Mouse (Mus musculus) MEL (cell line): Measurements from ENCODE around the gene Samhd1.

Experiments
- CHD1 ChIP-seq: IDR thresholded peaks from 2 replicates; pipeline ENCODE4 v1.6.1; 2012; ENCODE audit warnings: low read depth, mild to moderate bottlenecking, inconsistent platforms, low read length, improper control_type of control experiment
- CTCF ChIP-seq, 3 experiments: IDR thresholded peaks in 2 of 3; conservative IDR thresholded peaks in 1 of 3; 2 replicates each; pipeline ENCODE4 v1.5.1; 2011 to 2012; ENCODE audit warnings: low read length in 3 of 3, low read depth in 2 of 3, mild to moderate bottlenecking in 2 of 3, improper control_type of control experiment in 1 of 3, inconsistent platforms in 1 of 3, mixed read lengths in 1 of 3, moderate library complexity in 1 of 3; ENCODE audit not compliant: control insufficient read depth in 1 of 3, insufficient read depth in 1 of 3, poor library complexity in 1 of 3, severe bottlenecking in 1 of 3
- ELF1 ChIP-seq: IDR thresholded peaks from 2 replicates; pipeline ENCODE4 v1.6.1; 2014; ENCODE audit warnings: low read depth, mild to moderate bottlenecking, inconsistent platforms, low read length, improper control_type of control experiment, moderate library complexity
- EP300 ChIP-seq, 2 experiments: IDR thresholded peaks; 2 replicates each; pipeline ENCODE4 v1.6.1; 2011; ENCODE audit warnings: improper control_type of control experiment in 2 of 2, low read length in 2 of 2, low read depth in 1 of 2, mild to moderate bottlenecking in 1 of 2
- RAD21 ChIP-seq: IDR thresholded peaks from 2 replicates; pipeline ENCODE4 v1.6.1; 2011; ENCODE audit warnings: mild to moderate bottlenecking, low read depth, low read length, improper control_type of control experiment
- USF2 ChIP-seq, 2 experiments: IDR thresholded peaks; 2 replicates each; pipeline ENCODE4 v1.6.1; 2011 to 2012; ENCODE audit warnings: improper control_type of control experiment in 2 of 2, low read length in 2 of 2, borderline replicate concordance in 1 of 2, inconsistent platforms in 1 of 2, low read depth in 1 of 2, mild to moderate bottlenecking in 1 of 2; ENCODE audit not compliant: insufficient read depth in 1 of 2

DNA sequence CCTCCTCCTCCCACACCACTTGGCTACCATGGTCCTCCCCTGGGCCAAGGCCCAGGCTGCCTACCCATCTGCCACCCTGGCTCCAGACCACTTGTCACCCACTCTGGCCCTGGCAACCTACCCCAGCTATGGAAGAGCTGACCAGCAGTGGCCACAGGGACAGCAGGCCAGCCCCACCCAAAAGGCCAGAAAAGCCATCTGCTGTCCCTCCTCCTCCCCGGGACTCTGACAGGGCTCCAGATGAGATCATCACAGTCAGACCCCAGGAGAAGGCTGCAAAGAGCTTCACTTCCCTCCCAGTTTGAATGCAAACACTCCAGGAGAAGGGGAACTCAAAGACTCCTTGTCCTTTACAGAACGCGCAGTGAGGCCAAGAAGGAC is 65.7 kb downstream of the Samhd1 start:
- TF ChIP-seq USF2 (IDR thresholded peaks at IDR 0.05; ENCODE audit: borderline replicate concordance in 1 of 2, insufficient read depth in 1 of 2, low read depth in 1 of 2, low read length in 2 of 2), result no peak
- TF ChIP-seq RAD21, result no peak
- no peak for TF ChIP-seq CTCF (IDR thresholded peaks at IDR 0.05 in 2 of 3, conservative IDR thresholded peaks at IDR 0.05 in 1 of 3; ENCODE audit: control insufficient read depth in 1 of 3, insufficient read depth in 1 of 3, low read depth in 2 of 3, low read length in 3 of 3, poor library complexity in 1 of 3, severe bottlenecking in 1 of 3)
- no peak for TF ChIP-seq CHD1
- TF ChIP-seq ELF1, result no peak
- no peak for TF ChIP-seq EP300 (IDR thresholded peaks at IDR 0.05; ENCODE audit: low read depth in 1 of 2, low read length in 2 of 2)
